Mouse (Mus musculus): ENCODE data around the gene Stxbp6.
"Not testable (repeated sequence)": the region's sequence is repeated elsewhere in the genome, so short reads cannot be mapped to it uniquely, and the experiment has no call there.

The Stxbp6 gene

GRCm38 (mm10) chr12:45058007-45058406 is 16.5 kb downstream of the Stxbp6 start:
- in situ Hi-C loops (cut with MboI, MseI): no loop called here

DNA sequence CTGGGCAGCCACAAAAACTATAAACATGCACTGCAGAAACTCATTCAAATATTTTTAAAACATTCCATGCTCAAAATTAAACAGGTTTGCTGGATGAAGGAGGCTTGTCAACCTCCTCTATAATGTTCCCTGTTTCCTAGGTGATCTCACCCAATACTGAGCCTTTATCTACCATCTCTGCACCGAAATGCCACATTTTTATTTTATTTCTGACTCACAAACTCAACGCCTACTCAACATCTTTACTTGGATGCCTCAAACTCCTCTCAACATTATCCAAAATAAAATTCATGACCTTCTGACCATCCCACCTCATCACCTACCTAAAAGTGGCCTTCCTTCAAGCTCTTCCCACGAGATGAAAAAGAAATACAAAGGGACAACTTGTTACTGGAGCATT is 18.1 kb downstream of the Stxbp6 start:
- in situ Hi-C loops (cut with MboI, MseI): no loop called here

DNA sequence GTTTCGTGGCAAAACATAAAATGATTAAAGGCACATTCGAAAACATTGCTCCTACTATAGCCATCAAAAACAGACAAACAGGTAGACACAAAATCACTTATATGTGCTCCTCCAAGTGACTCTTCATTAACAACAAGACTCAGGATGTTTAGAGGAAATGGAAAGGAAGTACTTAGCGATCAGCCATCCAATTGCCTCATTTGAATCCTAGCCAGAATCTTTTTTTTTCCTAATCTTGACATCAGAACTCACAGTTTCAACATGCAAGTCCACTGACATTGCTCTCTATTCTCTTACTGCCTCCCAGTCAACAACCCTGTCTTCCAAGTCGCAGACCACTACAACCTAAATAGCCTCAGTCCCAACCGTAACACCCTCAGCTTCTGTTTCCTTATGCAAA is 21.2 kb downstream of the Stxbp6 start:
- in situ Hi-C loops (cut with MboI, MseI): no loop called here

GRCm38 (mm10) chr12:45052860-45053259 is 21.6 kb downstream of the Stxbp6 start:
- in situ Hi-C loops (cut with MboI, MseI): no loop called here

DNA sequence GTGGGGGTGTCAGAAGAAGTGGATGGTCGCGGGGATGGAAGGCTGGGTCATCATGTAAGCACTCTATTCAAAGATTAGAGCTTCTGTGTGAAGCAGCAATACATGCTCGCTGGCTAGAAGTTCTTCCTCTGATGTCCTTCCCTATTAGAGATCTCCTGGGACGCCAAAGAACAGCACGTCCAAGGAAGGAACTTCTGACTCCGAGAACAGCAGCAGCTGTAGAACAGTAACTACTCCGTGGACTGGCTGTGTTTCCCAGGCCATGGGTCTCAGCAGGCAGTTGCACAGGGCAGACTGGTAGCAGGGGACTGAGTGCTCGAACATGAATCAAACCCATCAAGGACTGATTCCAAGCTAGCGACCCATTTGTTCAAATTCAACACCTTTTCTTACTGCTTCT is 24.6 kb downstream of the Stxbp6 start:
- in situ Hi-C loops (cut with MboI, MseI): no loop called here

- in situ Hi-C loops (cut with MboI, MseI): not testable (repeated sequence)
Observed at GRCm38 (mm10) chr12:45047711-45048110, 26.8 kb downstream of the Stxbp6 start.

DNA sequence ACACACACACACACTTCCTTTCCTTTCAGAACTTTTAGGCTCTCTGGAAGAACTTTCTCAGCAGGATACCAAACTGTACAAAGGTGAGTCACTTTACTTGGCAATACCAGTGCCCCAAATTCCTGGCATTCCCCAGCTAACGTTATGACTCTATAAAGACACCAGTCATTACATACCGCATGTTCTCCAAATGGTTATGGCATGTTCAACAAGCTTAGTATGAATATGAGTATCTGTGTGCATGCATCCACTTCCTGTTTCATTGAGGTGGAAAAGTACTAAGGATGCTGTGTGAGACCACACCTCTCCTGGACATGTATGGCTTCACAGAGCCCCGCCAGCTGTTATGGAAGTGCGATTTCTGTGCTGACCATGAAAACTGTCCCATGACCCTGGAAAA is 27.3 kb downstream of the Stxbp6 start:
- in situ Hi-C loops (cut with MboI, MseI): no loop called here

- in situ Hi-C loops (cut with MboI, MseI): no loop called here
Observed at GRCm38 (mm10) chr12:45044581-45044980, 29.9 kb downstream of the Stxbp6 start.

DNA sequence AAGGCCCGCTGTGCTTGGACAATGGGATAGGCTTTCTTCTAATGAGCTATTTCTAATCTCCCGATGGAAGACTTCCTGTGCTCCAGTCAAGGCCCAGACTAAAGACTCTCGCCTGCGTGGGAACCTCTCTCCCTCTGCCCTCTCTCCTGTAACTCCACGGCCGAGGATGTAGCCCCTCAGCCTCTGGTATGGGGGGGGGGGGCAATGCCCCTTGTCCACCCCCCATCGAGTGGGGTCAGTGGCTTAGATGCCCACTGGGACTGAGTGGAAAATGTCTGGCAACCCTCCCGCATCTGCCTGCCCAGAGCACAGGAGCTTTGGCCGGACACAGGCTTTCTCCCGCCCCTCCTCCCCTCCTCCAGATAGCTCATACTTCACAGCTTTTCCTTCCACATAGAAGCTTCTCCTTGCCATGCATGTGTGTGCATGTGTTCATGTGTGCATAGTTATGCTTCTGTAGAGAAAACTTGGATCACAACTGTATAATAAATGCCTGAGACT is 31.9 kb downstream of the Stxbp6 start:
- in situ Hi-C loops (cut with MboI, MseI): no loop called here

DNA sequence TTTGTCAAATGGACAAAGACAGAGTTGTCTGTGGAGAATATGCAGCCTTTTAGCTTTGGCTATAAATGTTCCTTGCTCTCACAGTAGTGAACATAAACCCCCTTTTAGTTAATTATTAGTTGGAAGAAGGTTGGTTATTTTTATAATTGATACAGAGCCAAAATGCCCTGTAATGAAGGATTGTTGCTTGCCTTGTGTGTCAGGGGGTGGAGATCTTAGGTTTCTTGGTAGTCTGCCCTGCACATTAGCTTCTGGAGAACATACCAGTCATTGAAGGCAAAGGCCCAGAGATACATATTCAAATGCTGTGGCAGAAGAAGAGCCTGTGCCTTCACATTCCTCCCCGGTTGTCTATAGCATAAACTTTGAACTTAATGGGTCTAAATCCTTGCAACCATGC is 37.0 kb downstream of the Stxbp6 start:
- in situ Hi-C loops (cut with MboI, MseI): no loop called here

GRCm38 (mm10) chr12:45037091-45037490 is 37.4 kb downstream of the Stxbp6 start:
- in situ Hi-C loops (cut with MboI, MseI): no loop called here

DNA sequence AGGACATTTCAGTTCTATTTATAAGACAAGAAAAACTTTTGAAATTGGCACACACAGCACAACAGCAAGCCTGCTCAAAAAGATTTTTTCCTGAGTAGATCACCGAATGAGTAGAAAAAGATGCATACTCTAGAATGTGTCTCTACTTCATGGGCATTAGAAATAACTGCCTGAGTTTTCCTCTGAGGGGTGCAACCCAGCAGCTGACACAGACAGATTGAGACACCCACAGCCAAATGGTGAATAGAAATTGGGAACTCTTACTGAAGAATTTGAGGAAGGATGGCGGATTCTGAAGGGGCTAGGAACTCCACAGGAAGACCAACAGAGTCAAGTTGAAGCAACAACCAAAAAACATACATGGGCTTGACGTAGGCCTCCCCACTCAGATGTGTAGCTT is 43.8 kb downstream of the Stxbp6 start:
- in situ Hi-C loops (cut with MboI, MseI): no loop called here

DNA sequence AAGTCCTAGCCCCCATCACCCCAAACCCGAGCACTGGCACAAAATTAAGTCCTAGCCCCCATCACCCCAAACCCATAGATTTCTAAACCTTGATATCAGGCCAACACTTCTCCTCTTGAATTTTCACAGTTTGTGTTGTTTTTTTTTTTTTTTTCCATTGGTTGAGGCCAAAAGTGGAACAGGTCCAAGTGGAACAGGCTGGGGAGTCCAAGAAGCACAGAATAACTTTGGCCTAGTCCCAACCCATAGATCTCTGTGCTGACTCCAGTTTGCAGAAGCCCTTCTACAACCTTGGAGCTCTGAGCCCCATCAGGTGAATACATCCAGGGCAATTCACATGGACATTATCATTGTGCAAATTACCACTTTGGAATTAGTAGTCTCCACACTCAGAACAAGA is 48.2 kb downstream of the Stxbp6 start:
- in situ Hi-C loops (cut with MboI, MseI): no loop called here

DNA sequence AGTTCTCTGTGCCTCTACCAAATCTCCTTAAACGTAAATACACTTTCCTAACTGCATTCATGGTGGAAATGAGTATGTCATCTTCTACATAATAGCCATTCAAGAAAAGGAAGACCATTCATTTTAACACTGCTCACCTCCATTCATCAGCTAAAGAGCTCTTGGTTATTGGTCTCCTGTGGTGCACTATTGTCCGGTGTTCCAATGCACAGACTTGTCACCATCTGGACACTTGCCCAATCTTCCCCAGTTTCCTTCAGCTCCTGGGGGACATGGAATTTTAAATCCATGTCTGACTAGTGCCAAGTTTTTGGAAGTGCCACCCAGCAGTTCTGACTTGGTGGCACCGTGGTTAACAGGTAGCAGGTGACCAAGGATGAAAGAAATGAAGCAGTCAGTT is 54.5 kb downstream of the Stxbp6 start:
- in situ Hi-C loops (cut with MboI, MseI): no loop called here

DNA sequence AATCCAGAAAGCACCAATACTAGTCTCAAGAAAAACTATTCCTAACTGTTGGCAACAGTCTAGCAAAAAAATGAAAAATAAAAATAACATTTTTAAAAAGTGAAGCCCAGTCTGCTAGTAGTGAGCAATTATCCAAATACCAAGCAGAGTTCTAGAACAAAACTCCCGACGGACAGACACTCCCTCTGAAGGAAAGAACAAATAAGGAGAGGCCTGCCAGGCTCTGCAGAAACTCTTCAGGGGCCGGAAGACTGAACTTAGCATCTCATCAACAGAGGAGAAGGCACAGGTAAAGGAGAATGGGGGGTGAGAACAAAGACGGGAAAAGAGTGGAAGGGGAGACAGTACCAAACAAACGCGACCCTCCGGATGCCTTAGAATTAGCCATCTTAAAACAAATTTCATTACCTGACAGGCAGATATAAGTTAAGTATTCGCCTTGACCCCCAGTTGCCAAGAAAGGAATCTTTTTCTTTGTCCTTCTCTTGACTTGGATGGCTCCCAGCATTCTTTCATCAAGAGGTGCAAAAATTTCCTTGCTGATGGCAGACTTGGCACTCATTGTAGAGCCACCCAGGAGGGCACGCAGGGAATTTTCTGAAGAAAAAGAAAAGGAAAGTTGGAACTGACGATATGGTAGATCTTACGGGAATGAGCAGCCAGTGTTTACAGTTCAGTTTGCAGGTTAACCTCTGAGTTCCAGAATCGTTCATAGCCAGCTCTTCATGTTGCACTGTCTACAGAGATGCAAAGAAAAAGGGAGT is 55.3 kb downstream of the Stxbp6 start:
- in situ Hi-C loops (cut with MboI, MseI): no loop called here

DNA sequence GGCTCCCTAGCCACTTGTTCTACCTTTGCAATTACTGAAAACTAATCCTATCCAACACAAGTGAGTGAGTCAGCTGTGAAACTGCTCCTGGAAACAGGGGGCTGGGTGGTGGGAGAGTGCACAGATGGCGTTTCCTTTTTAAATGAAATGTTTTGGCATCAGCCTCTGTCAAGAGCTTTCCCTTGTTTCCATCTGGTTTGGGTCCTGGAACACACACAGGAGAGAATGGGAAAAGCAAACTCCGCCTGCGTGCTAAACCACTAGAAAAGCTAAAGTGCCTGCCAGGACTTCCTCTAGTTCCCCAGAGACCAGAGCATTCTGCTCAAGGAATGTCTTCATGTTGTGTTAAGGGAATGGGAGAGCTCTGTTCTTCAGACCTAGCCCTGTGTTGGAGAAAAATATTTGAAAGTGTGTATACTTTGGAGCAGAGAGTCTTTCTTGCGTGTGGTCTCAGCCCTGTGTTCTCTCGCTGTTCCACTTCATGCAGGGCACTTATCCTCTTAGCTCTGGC is 61.2 kb downstream of the Stxbp6 start:
- in situ Hi-C loops (cut with MboI, MseI): no loop called here

DNA sequence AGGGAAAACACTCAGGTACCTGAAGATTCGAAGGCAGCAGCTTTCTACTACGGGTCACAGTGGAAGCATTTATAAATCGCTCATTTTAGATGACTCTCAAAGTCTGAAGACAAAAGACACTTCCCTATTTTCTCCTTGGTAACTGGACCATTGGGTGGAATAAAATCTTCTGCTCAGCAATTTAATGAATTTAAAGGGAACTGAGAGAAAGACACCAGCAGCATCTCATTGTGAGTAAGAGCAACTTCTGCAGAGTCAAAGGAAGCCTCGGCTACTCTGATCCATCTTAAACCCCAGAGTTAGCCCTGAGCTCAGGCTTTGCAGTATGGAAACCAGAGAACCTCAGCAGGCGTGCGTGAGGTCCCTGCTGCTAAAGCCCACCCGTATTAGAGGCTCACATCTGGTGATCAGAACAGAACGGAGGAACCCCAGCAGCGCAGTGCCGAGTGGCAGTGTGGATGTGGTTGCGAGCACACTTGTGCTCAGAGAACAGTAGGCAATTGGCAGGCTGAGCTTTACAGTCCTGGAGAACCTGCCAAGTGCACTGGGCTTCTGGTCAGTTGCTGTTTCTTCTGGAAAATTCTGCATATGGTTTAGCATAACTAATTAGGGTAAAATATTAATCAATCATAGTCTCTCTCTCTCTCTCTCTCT is 62.9 kb downstream of the Stxbp6 start:
- in situ Hi-C loops (cut with MboI, MseI): no loop called here

DNA sequence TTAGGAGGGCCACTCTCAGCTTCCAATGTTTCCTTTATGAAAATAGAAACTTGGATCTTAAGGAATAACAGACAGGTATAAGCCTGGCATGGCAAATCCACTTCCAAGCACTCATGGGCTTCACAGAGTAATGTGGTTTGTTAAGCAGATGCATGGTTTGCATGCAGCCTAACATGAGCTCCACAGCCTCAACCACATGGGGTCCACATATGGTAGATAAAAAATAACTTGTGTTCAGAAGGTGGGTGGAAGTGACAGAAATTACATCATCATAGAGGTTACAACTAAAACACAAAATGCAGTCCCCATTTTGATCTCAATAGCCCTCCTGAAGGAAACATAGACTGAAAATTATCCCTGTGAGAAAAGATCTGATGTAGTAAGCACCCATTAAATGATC is 63.5 kb downstream of the Stxbp6 start:
- in situ Hi-C loops (cut with MboI, MseI): no loop called here

DNA sequence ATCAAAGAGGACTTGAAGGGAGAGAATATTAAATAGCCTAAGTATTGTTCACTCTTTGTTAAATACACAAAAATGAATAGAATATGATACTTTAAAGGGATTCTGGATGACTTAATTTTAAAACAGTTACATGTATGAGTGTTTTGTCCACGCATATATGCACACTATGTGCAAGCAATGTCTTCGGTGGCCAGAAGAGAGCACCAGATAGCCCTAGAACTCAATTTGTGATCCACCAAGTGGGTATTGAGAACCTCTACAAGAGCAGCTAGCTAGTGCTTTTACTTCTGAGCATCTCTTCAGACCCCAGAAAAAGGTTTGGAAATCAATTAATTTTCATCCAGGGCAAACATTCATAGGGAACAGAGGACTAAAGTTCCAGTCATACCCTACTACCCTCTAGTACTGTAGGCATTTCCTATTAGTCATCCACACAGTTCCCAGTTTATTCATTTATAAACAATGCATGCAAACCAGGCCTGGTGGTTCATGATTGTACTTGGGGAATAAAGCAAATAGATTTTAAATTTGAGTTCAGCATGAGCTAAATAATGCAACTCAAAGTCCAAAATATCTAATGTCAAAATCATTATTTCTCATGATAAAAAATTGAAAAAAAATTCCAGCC is 64.4 kb downstream of the Stxbp6 start:
- in situ Hi-C loops (cut with MboI, MseI): no loop called here

DNA sequence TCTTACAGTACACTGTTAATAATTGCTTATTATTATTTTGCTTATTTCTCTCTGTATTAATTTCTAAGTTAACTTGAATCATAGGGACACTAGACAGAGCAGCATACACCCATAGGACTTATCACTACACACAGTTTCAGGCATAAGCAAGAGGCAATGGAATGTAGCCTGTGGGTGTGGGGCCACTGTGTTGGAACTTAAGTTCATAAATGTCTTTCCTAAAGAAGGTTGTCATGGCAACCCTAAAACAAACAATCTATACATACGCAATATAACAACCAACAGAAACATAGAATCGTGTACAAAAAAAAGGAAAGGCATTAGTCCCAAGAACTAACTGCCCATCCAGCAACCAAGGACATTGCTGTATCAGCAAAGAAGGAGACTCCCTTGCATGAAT is 67.9 kb downstream of the Stxbp6 start:
- in situ Hi-C loops (cut with MboI, MseI): no loop called here

- in situ Hi-C loops (cut with MboI, MseI): no loop called here
Observed at GRCm38 (mm10) chr12:45006049-45006448, 68.5 kb downstream of the Stxbp6 start.

DNA sequence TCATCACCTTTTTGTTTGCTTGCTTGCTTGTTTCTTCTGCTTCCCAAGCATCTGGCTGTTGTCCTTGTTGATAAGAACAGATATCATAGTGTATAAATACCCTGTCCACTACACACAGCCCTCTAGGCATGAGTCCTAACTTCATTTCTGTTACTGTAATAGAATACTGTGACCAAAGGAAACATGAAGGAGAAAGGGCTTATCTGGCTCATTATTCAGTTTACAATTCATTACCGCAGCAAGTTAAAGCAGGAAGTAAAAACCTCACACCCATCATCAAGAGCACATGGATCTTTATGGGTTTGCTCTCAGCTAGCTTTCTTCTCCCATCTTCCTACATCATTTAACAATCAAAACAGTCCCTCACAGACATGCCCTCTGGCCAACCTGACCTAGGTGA is 72.5 kb downstream of the Stxbp6 start:
- in situ Hi-C loops (cut with MboI, MseI): no loop called here

DNA sequence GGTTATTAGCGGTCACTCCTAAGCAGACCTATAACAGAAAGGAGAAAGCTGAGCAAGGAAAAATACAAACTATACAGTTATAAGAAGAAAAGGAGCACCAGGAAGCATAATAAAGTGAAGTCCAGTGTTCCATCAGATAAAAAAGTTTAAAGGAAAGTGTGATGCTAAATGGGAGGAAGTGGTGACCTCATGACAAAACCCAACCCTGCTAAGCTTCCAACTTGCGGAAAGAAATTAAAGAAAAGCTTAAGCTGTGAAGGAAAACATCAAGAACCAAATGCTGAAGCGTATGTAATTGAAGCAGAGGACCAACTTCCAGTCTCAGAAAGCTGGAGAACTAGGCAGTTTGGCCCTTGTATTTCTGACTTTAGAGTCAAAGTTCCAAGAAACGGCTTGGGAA is 77.1 kb downstream of the Stxbp6 start:
- in situ Hi-C loops (cut with MboI, MseI): no loop called here

All from regulatory T cell (primary cell).